Mouse (Mus musculus) embryonic facial prominence, embryonic 11.5 days (tissue): Measurements from ENCODE around the gene Sdsl. TPM values are rescaled to one million over a fixed set of nuclear protein-coding genes. Genes with fewer than 3 reads are reported as not detected.

ENCODE experiments used
- ATAC-seq: fragments of 200-750 bp; cut with Nextera tagmentation; replicated peaks from 2 replicates; pipeline ENCODE4 v1.8.0; 2017; ENCODE audit warnings: low read depth; ENCODE audit not compliant: insufficient number of reproducible peaks, low FRiP score, low TSS enrichment
- DNase-seq: peaks from one replicate; pipeline ENCODE4 v3.0.0-alpha.2; 2015; ENCODE audit warnings: low spot score
- H3K27ac ChIP-seq: fragments of 300-500 bp; sonication (generic); replicated peaks from 2 replicates; pipeline ENCODE4 v1.5.1; 2014; ENCODE audit warnings: mild to moderate bottlenecking, low read depth, low read length, control low read depth
- H3K27me3 ChIP-seq: fragments of 300-500 bp; sonication (generic); 2 replicates; pipeline ENCODE4 v1.6.1; 2014; ENCODE audit warnings: mild to moderate bottlenecking, low read length, moderate library complexity, mixed read lengths; ENCODE audit not compliant: control insufficient read depth, insufficient read depth
- H3K36me3 ChIP-seq: fragments of 300-500 bp; sonication (generic); replicated peaks from 2 replicates; pipeline ENCODE4 v1.6.1; 2014; ENCODE audit warnings: low read depth, mild to moderate bottlenecking, low read length, moderate library complexity, mixed read lengths; ENCODE audit not compliant: control insufficient read depth, insufficient read depth
- H3K4me1 ChIP-seq: fragments of 300-500 bp; sonication (generic); 2 replicates; pipeline ENCODE4 v1.6.1; 2014; ENCODE audit warnings: low read length, mixed read lengths; ENCODE audit not compliant: control insufficient read depth, insufficient read depth
- H3K4me2 ChIP-seq: fragments of 300-500 bp; sonication (generic); 2 replicates; pipeline ENCODE4 v1.6.1; 2014; ENCODE audit warnings: low read depth, mild to moderate bottlenecking, control low read depth, low read length, moderate library complexity
- H3K4me3 ChIP-seq: fragments of 300-500 bp; sonication (generic); 2 replicates; pipeline ENCODE4 v1.5.1; 2014; ENCODE audit warnings: low read depth, low read length, control low read depth
- H3K9ac ChIP-seq: fragments of 300-500 bp; sonication (generic); replicated peaks from 2 replicates; pipeline ENCODE4 v1.6.1; 2014; ENCODE audit warnings: mild to moderate bottlenecking, control low read depth, low read length
- H3K9me3 ChIP-seq: fragments of 300-500 bp; sonication (generic); replicated peaks from 2 replicates; pipeline ENCODE4 v1.6.1; 2016; ENCODE audit warnings: mild to moderate bottlenecking, low read length, inconsistent platforms, mixed read lengths; ENCODE audit not compliant: control insufficient read depth
- WGBS: fragments of 180-500 bp; shearing (Covaris S2); extraction: QIAGEN DNeasy Blood & Tissue Kit; methylation state at CpG from one replicate; pipeline ENCODE4 v1.1.7; 2014; 5-methylcytosine and 5-hydroxymethylcytosine counted together
- polyA plus RNA-seq: library from polyadenylated mRNA; unstranded; fragments of >200 nt; fragmentation: Nextera tagmentation; extraction: Ambion mirVana; gene quantifications from 2 replicates; pipeline ENCODE4 v1.2.1, GENCODE M21; 2014

Gene Sdsl
- polyA plus RNA-seq, 1 experiment from 2014 or later = 3.6 TPM

- DNase-seq = no peak
- WGBS = 39% methylated on average over 5 of the region's 5 CpGs
- no peak overlapping the region for H3K9ac ChIP-seq
Observed at GRCm38 (mm10) chr5:120465062-120465461, 7.5 kb downstream of the Sdsl start.

DNA sequence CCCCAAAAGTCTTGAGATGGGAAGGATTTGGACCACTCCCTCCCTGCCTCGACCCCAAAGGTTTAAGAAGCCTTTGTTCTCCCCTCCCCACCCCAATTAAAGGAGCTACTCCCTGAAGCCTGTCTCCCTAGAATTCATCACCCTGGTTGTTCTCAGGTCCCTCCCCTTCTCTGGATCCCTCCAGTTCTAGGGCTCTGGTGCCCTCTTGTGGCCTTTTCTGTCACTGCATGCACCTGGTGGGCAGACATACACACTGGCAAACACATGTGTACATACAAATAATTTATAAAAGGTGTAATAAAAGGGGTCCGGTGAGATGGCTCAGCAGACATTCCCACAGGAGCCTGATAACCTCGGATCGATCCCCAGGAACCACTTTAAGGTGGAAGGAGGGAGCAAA is 8.3 kb downstream of the Sdsl start:
- no peak overlapping the region for H3K4me2 ChIP-seq
- H3K27ac ChIP-seq = no peak overlapping the region
- H3K9ac ChIP-seq = no peak overlapping the region
- H3K27me3 ChIP-seq = no peaks in the 10 kb centered on the region
- no peaks in the 10 kb centered on the region for H3K9me3 ChIP-seq
- ATAC-seq = no peak
- peak; percentile 36 for DNase-seq
- H3K36me3 ChIP-seq = no peaks in the 10 kb centered on the region
- WGBS = 86% methylated on average over 4 of the region's 4 CpGs
- no peaks in the 10 kb centered on the region for H3K4me1 ChIP-seq
- no peak overlapping the region for H3K4me3 ChIP-seq

More at GRCm38 (mm10) chr5:120465062-120465461, 7.5 kb downstream of the Sdsl start:
- ATAC-seq = no peak
- Histone ChIP-seq H3K36me3 (no peaks in the 10 kb centered on the region), H3K4me3 (no peak overlapping the region), H3K4me1 (no peaks in the 10 kb centered on the region), H3K4me2 (no peak overlapping the region), H3K9me3 (no peaks in the 10 kb centered on the region), H3K27ac (no peak overlapping the region), H3K27me3 (no peaks in the 10 kb centered on the region)

- Histone ChIP-seq H3K27ac (no peak overlapping the region), H3K4me2 (no peak overlapping the region), H3K9me3 (no peaks in the 10 kb centered on the region), H3K36me3 (no peaks in the 10 kb centered on the region), H3K4me1 (no peaks in the 10 kb centered on the region; the same call in 1 of the 2 replicates), H3K27me3 (no peaks in the 10 kb centered on the region), H3K9ac (no peak overlapping the region), H3K4me3 (no peak overlapping the region)
- WGBS = 70% methylated on average over 13 of the region's 15 CpGs
- ATAC-seq (no peak), DNase-seq (no peak)
Observed at GRCm38 (mm10) chr5:120461902-120462301, 10.7 kb downstream of the Sdsl start.

DNA sequence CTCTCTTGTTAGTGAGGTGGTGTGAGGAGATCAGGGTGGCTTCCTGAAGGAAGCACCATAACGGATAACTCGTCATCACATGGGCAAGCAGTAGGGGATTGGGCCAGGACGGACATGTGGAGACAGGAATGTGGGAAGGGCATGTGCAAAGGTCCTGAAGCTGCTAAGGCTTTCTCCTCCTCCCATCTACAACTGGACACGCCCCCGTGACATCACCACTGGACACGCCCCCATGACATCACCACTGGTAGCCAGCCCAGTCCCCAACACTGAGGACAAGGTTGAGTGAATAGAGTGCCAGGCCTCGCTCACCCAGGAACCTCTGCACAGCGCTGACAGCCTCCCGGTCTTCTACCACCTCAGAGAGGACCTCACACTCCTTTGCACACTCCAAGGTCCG is 13.5 kb downstream of the Sdsl start:
- no peaks in the 10 kb centered on the region for H3K36me3 ChIP-seq
- DNase-seq (no peak), ATAC-seq (no peak)
- H3K4me1 ChIP-seq = no peaks in the 10 kb centered on the region; the same call in 1 of the 2 replicates
- no peaks in the 10 kb centered on the region for H3K27me3 ChIP-seq
- no peaks in the 10 kb centered on the region for H3K9me3 ChIP-seq
- H3K9ac ChIP-seq = no peak overlapping the region
- no peak overlapping the region for H3K4me2 ChIP-seq
- no peak overlapping the region for H3K27ac ChIP-seq
- WGBS = 75% methylated on average over 10 of the region's 10 CpGs
- no peak overlapping the region for H3K4me3 ChIP-seq

DNA sequence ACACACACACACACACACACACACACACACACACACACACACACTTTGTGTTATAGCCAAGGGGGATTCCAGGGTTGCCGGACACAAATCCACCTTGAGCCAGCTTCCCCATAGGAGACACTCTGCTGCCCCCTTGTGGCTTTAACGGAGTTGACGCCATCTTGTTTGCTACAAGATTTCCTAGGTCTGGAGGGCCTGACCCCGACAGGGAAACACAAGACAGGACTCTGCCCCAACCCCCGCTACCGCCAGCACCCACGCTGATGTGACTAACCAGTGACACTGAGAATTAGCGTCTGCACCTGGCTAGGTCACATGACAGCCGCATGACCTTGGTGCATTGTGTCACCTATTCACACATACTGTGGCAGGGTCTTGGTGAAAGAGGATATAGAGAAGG is 15.0 kb downstream of the Sdsl start:
- Histone ChIP-seq H3K9me3 (no peaks in the 10 kb centered on the region), H3K4me1 (no peaks in the 10 kb centered on the region; the same call in 1 of the 2 replicates), H3K9ac (no peak overlapping the region), H3K4me2 (no peak overlapping the region; the same call in 1 of the 2 replicates), H3K27me3 (no peaks in the 10 kb centered on the region), H3K4me3 (no peak overlapping the region), H3K27ac (no peak overlapping the region), H3K36me3 (no peaks in the 10 kb centered on the region)
- DNase-seq (peak; percentile 93), ATAC-seq (no peak)
- 5% methylated on average over 9 of the region's 9 CpGs for WGBS

GRCm38 (mm10) chr5:120456841-120457554 is 15.6 kb downstream of the Sdsl start:
- ATAC-seq = no peak
- no peaks in the 10 kb centered on the region for H3K27me3 ChIP-seq
- no peaks in the 10 kb centered on the region for H3K9me3 ChIP-seq
- WGBS = 51% methylated on average over 7 of the region's 7 CpGs
- no peaks in the 10 kb centered on the region; the same call in 1 of the 2 replicates for H3K4me1 ChIP-seq
- H3K36me3 ChIP-seq = no peaks in the 10 kb centered on the region
- no peak overlapping the region for H3K9ac ChIP-seq
- H3K27ac ChIP-seq = no peak overlapping the region
- no peak overlapping the region for H3K4me3 ChIP-seq
- DNase-seq = no peak
- H3K4me2 ChIP-seq = no peak overlapping the region

- H3K27ac ChIP-seq = no peak overlapping the region
- 50% methylated on average over 1 of the region's 1 CpGs for WGBS
Observed at GRCm38 (mm10) chr5:120456253-120456652, 16.4 kb downstream of the Sdsl start.

DNA sequence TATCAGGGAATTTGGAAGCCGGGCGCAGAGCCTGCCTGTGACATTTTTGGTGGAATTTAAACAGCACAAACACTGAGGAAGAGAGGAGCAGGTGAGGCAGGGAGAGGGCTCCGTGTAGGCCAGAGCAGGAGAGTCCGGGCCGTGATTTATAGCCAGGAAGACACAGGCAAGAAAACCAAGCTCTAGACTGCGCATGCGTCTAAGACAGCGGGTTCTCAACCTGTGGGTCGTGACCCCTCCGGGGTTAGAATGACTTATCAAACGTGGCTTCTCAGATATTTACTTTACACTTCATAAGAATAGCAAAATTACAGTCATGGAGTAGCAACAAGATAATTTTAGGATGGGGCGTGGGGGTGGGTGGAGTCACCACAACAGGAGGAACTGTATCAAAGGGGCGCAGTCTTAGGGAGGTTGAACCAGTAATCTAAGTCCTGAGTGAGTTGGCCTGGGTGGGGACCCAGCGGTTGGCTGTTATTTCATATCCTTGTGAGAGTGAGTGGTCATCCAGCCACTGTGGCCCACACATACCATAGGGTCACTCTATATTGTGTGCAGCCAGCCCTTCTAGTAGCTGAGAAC is 17.8 kb downstream of the Sdsl start:
- no peaks in the 10 kb centered on the region for H3K9me3 ChIP-seq
- DNase-seq (no peak), ATAC-seq (0 out of 2 replicates have a peak, but pooled peaks have one; percentile 31)
- 74% methylated on average over 14 of the region's 14 CpGs for WGBS
- H3K36me3 ChIP-seq = no peaks in the 10 kb centered on the region
- H3K4me1 ChIP-seq = no peaks in the 10 kb centered on the region; the same call in 1 of the 2 replicates
- no peak overlapping the region for H3K27ac ChIP-seq
- no peak overlapping the region for H3K4me3 ChIP-seq
- no peak overlapping the region for H3K4me2 ChIP-seq
- H3K9ac ChIP-seq = no peak overlapping the region
- H3K27me3 ChIP-seq = no peaks in the 10 kb centered on the region

More at GRCm38 (mm10) chr5:120456253-120456652, 16.4 kb downstream of the Sdsl start:
- H3K27me3 ChIP-seq = no peaks in the 10 kb centered on the region
- H3K4me2 ChIP-seq = no peak overlapping the region
- ATAC-seq = no peak
- H3K9ac ChIP-seq = no peak overlapping the region
- no peak overlapping the region for H3K4me3 ChIP-seq
- H3K9me3 ChIP-seq = no peaks in the 10 kb centered on the region
- DNase-seq = no peak
- H3K4me1 ChIP-seq = no peaks in the 10 kb centered on the region; the same call in 1 of the 2 replicates
- no peaks in the 10 kb centered on the region for H3K36me3 ChIP-seq
